Mouse (Mus musculus): Measurements from ENCODE around the gene Zfp609. TPM values are rescaled to one million over a fixed set of nuclear protein-coding genes. Genes with fewer than 3 reads are reported as not detected.

Gene Zfp609
- total and polyA plus RNA-seq, 2 experiments from 2014 or later = 5.0 to 9.8 TPM

DNA sequence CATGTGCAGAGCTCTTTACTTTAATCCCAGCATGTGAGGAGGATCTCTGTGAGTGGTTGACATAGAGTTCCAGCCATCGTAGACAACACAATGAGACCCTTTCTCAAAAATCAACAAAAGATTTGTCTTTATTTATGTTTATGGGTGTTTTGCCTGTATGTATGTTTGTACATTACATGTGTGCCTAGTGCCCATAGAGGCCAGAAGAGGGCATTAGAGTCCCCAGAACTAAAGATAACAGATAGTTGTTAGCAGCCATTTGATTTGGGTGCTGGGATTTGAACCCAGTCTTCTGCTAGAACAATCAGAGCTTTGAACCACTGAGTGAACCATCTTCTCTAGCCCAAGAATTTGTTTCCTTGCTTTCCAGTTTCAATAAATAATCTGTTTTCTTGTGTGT is 72.2 kb downstream of the Zfp609 start:
- Histone ChIP-seq H3K9ac (no peak overlapping the region), H3K9me3 (ENCODE audit: low read length) (no peaks in the 10 kb centered on the region), H3K27me3 (ENCODE audit: insufficient read depth, low read length) (no peaks in the 10 kb centered on the region), H3K4me1 (ENCODE audit: insufficient read depth) (peaks cover 6% of the 10 kb centered on the region), H3K27ac (ENCODE audit: low read depth, low read length) (no peak overlapping the region), H3K4me3 (ENCODE audit: low read depth, low read length) (no peak overlapping the region), H3K4me2 (ENCODE audit: low read depth) (no peak overlapping the region), H3K36me3 (ENCODE audit: insufficient read depth) (no peaks in the 10 kb centered on the region)
- 77% methylated on average over 1 of the region's 1 CpGs for WGBS
- ATAC-seq (no peak), DNase-seq (no peak)
- TF ChIP-seq CTCF (IDR thresholded peaks at IDR 0.05; ENCODE audit: low read depth) = no peak

DNA sequence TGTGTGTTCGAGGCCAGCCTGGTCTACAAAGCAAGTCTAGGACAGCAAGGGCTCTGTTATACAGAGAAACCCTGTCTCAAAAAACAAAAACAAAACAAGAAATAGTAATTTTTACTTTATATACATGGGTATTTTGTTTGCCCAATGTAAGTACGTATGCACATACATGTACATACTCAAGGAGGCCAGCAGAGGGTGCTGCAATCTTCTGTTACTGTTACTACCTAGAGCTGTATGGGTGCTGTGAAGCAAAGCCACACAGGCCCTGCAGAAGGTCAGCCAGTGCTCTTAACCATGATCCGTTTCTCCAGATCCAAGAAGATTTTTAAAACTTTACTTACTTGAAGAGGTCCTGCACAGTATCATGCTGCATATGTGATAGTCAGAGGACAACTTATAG is 74.7 kb downstream of the Zfp609 start:
- H3K27me3 ChIP-seq (ENCODE audit: insufficient read depth, low read length) = no peaks in the 10 kb centered on the region
- no peaks in the 10 kb centered on the region for H3K4me1 ChIP-seq (ENCODE audit: insufficient read depth)
- H3K27ac ChIP-seq (ENCODE audit: low read depth, low read length) = no peak overlapping the region
- DNase-seq = no peak
- H3K4me2 ChIP-seq (ENCODE audit: low read depth) = no peak overlapping the region
- no peaks in the 10 kb centered on the region for H3K36me3 ChIP-seq (ENCODE audit: insufficient read depth)
- ATAC-seq = no peak
- H3K4me3 ChIP-seq (ENCODE audit: low read depth, low read length) = no peak overlapping the region
- H3K9ac ChIP-seq = no peak overlapping the region
- no peaks in the 10 kb centered on the region for H3K9me3 ChIP-seq (ENCODE audit: low read length)
- over 99% methylated on average over 3 of the region's 3 CpGs for WGBS
- TF ChIP-seq CTCF (IDR thresholded peaks at IDR 0.05; ENCODE audit: low read depth) = peak; percentile 36

DNA sequence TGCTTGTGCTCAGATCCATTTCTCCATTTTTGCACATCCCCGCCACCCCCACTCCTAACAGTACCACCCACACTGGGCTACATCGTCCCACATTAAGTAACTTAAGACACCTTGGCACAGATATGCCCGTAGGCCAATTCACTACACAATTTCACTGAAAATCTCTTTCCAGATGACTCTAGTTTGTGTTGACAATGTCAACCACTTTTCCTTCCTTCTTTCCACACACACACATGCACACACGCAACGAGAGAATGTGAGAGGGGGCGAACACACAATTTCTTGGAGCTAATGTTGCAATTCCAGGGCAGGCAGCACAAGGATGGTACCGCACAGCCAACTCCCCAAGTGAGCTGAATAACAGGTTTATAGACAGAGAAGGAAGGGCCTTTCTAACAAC is 75.5 kb downstream of the Zfp609 start:
- 92% methylated on average over 7 of the region's 7 CpGs for WGBS
- H3K4me2 ChIP-seq (ENCODE audit: low read depth) = no peak overlapping the region
- H3K27me3 ChIP-seq (ENCODE audit: insufficient read depth, low read length) = no peaks in the 10 kb centered on the region
- DNase-seq (no peak), ATAC-seq (no peak)
- H3K4me1 ChIP-seq (ENCODE audit: insufficient read depth) = no peaks in the 10 kb centered on the region
- H3K27ac ChIP-seq (ENCODE audit: low read depth, low read length) = no peak overlapping the region
- TF ChIP-seq CTCF (IDR thresholded peaks at IDR 0.05; ENCODE audit: low read depth) = no peak
- no peak overlapping the region for H3K4me3 ChIP-seq (ENCODE audit: low read depth, low read length)
- no peak overlapping the region for H3K9ac ChIP-seq
- no peaks in the 10 kb centered on the region for H3K9me3 ChIP-seq (ENCODE audit: low read length)
- no peaks in the 10 kb centered on the region for H3K36me3 ChIP-seq (ENCODE audit: insufficient read depth)

DNA sequence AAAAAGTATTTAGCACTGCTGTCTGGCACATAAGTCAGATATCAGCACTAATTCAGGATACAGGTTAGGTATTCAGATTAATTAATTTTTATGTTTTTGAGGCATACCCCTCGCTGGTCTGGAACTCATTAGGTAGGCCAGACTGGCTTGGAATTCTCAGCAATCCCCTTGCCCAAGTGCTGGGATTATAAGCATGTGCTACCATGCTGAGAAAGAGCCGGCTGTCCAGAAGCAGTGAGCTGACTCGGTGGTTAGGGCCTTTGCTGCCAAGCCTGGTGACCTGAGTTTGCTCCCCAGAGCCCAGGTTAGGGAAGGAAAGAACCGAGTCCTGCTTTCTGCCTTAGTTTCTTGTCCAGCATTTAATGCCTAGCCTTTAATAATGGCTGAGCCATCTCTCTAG is 79.3 kb downstream of the Zfp609 start:
- Histone ChIP-seq H3K27me3 (ENCODE audit: insufficient read depth, low read length) (no peaks in the 10 kb centered on the region), H3K4me1 (ENCODE audit: insufficient read depth) (peaks cover 22% of the 10 kb centered on the region), H3K9ac (no peak overlapping the region), H3K4me3 (ENCODE audit: low read depth, low read length) (no peak overlapping the region), H3K27ac (ENCODE audit: low read depth, low read length) (no peak overlapping the region), H3K4me2 (ENCODE audit: low read depth) (no peak overlapping the region), H3K36me3 (ENCODE audit: insufficient read depth) (no peaks in the 10 kb centered on the region), H3K9me3 (ENCODE audit: low read length) (no peaks in the 10 kb centered on the region)
- ATAC-seq (no peak), DNase-seq (no peak)
- 48% methylated on average over 4 of the region's 4 CpGs for WGBS
- no peak for TF ChIP-seq CTCF (IDR thresholded peaks at IDR 0.05; ENCODE audit: low read depth)

DNA sequence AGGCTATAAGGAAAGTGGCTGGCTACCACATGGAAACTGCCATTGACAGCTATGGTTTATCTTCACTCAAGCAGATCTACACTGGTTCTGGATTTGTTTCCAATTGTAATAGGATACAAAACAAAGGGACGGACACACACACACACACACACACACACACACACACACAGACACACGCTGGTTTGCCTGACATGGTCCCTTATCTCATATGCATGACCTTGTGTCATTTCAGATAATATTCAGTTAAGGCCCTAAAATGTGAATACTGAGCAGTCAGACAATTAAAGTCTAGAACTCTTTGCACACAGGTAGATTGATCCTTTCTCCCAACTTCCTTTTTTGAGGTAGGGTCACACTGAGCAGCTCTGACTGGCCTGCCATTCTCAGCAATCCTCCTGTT is 80.9 kb downstream of the Zfp609 start:
- no peaks in the 10 kb centered on the region for H3K9me3 ChIP-seq (ENCODE audit: low read length)
- no peak overlapping the region for H3K4me2 ChIP-seq (ENCODE audit: low read depth)
- no peaks in the 10 kb centered on the region for H3K27me3 ChIP-seq (ENCODE audit: insufficient read depth, low read length)
- H3K4me3 ChIP-seq (ENCODE audit: low read depth, low read length) = no peak overlapping the region
- ATAC-seq = no peak
- no peak for TF ChIP-seq CTCF (IDR thresholded peaks at IDR 0.05; ENCODE audit: low read depth)
- no peak overlapping the region for H3K9ac ChIP-seq
- peaks cover 22% of the 10 kb centered on the region for H3K4me1 ChIP-seq (ENCODE audit: insufficient read depth)
- no peaks in the 10 kb centered on the region for H3K36me3 ChIP-seq (ENCODE audit: insufficient read depth)
- WGBS = 88% methylated on average over 2 of the region's 2 CpGs
- no peak overlapping the region for H3K27ac ChIP-seq (ENCODE audit: low read depth, low read length)
- no peak for DNase-seq

DNA sequence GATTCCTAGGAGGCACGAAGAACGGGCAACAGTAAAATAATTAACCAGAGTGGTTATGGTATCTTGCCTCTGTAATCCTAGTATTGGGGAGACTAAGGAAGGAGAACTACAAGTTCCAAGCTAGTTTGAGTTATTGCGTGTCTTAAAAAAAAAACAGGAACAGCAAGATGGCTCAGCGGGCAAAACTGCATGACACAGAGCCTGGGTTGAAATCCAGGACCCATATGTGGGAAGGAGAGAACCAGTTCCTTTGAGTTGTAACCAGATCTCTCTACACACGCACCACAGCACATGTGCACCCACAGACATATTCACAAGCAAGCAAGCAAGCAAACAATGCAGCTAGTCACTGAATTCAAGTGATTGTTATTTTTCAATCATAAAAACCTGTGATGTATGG is 81.9 kb downstream of the Zfp609 start:
- Histone ChIP-seq H3K9me3 (ENCODE audit: low read length) (no peaks in the 10 kb centered on the region), H3K27ac (ENCODE audit: low read depth, low read length) (peak overlapping the region; percentile 86), H3K4me3 (ENCODE audit: low read depth, low read length) (no peak overlapping the region), H3K9ac (no peak overlapping the region), H3K36me3 (ENCODE audit: insufficient read depth) (no peaks in the 10 kb centered on the region), H3K4me1 (ENCODE audit: insufficient read depth) (peaks cover 22% of the 10 kb centered on the region), H3K4me2 (ENCODE audit: low read depth) (no peak overlapping the region), H3K27me3 (ENCODE audit: insufficient read depth, low read length) (no peaks in the 10 kb centered on the region)
- DNase-seq (no peak), ATAC-seq (no peak)
- 53% methylated on average over 5 of the region's 5 CpGs for WGBS
- no peak for TF ChIP-seq CTCF (IDR thresholded peaks at IDR 0.05; ENCODE audit: low read depth)

DNA sequence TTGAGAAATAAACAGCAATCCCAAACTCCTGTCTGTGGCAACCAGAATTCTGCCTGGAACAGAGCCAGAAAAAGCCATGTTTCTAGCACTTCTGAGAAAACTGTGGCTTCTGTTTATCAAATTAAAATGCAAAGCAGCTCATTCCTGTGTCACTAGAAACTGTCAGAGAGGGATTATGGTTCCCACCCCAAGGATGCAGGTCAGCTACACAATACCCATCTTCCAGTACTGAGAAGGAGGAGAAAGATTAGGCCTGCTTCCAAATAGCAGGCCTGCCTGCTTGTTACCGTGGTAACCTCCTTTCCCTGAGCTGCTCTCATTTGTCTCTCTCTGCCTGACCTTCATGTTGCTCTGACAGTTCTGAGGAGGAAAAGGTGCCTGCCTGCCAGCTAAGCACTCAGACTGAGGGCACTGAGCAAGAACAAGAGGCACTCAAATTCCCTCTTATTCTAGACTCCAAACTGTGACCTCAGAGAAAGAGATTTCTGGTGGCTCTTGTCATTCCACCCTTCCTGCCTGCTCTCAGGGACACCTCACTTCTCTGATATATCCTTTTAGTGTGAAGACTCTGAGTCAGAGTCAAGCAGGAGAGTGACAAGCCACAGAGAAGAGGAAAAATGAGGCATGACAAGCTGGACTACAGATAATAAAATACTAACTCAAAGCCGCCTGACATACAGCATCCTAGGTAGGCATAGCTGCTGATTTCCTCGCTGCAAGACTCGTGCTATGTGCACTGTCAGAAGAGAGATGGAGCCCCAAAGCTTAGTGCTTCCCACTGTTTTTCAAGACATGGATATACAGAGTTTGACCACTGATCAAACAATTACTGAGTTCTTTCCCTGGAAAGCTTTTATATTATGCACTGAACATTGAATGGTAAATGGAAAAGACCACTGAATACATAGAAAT is 82.9 kb downstream of the Zfp609 start:
- Histone ChIP-seq H3K4me1 (ENCODE audit: insufficient read depth) (peaks cover 22% of the 10 kb centered on the region), H3K9ac (peak overlapping the region; percentile 28; the same call in 1 of the 2 replicates), H3K9me3 (ENCODE audit: low read length) (no peaks in the 10 kb centered on the region), H3K27ac (ENCODE audit: low read depth, low read length) (peak overlapping the region; percentile 86), H3K27me3 (ENCODE audit: insufficient read depth, low read length) (no peaks in the 10 kb centered on the region), H3K4me2 (ENCODE audit: low read depth) (0 out of 2 replicates have a peak overlapping the region, but pooled peaks have one; percentile 5), H3K36me3 (ENCODE audit: insufficient read depth) (no peaks in the 10 kb centered on the region), H3K4me3 (ENCODE audit: low read depth, low read length) (no peak overlapping the region)
- TF ChIP-seq CTCF (IDR thresholded peaks at IDR 0.05; ENCODE audit: low read depth) = no peak
- DNase-seq = peak; percentile 85
- ATAC-seq = peak; percentile 96
- 9% methylated on average over 4 of the region's 4 CpGs for WGBS

Measured in forebrain, postnatal 0 days (tissue).